Mouse (Mus musculus) lung, adult 2 months (tissue): Measurements from ENCODE around the gene Fbxo11.
"Not testable (repeated sequence)": the region's sequence is repeated elsewhere in the genome, so short reads cannot be mapped to it uniquely, and the experiment has no call there.

Source experiments
- CTCF ChIP-seq: fragments of 200-500 bp; IDR thresholded peaks from 2 replicates; pipeline ENCODE4 v1.5.1; 2011; ENCODE audit warnings: mild to moderate bottlenecking, low read length, control low read depth; ENCODE audit not compliant: insufficient read depth
- POLR2A ChIP-seq: fragments of 200-500 bp; IDR thresholded peaks from 2 replicates; pipeline ENCODE4 v1.6.1; 2011; ENCODE audit warnings: low read depth, mild to moderate bottlenecking, control low read depth, low read length, borderline replicate concordance; ENCODE audit errors: extremely low read depth

DNA sequence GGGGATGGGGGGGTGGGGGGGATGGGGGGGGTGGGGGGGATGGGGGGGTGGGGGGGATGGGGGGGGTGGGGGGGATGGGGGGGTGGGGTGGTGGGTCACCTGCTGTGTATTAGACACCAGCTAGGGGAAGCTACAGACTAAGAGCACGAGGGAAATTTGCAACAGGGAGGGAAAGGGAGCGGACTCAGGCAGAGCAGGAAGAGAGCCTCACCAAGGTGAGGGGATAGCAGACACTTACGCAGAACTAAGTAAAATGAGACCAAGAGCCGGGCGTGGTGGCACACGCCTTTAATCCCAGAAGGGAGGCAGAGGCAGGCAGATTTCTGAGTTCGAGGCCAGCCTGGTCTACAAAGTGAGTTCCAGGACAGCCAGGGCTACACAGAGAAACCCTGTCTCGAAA lies 49.1 kb downstream of the Fbxo11 start:
- not testable (repeated sequence) for TF ChIP-seq CTCF, POLR2A
